Mouse (Mus musculus) stomach, postnatal 0 days (tissue): ENCODE data around the gene Gpr179. TPM values are rescaled to one million over a fixed set of nuclear protein-coding genes. Genes with fewer than 3 reads are reported as not detected.

Experiments
- ATAC-seq: fragments of 200-750 bp; cut with Nextera tagmentation; 2 replicates; pipeline ENCODE4 v1.8.0; 2017; ENCODE audit not compliant: low FRiP score, low TSS enrichment
- DNase-seq: peaks from one replicate; pipeline ENCODE4 v3.0.0-alpha.2; 2016; ENCODE audit warnings: low spot score
- H3K27ac ChIP-seq: fragments of 300-500 bp; sonication (generic); replicated peaks from 2 replicates; pipeline ENCODE4 v1.5.1; 2014; ENCODE audit warnings: mild to moderate bottlenecking, control low read depth
- H3K27me3 ChIP-seq: fragments of 300-500 bp; sonication (generic); 2 replicates; pipeline ENCODE4 v1.6.1; 2014; ENCODE audit warnings: low read length; ENCODE audit not compliant: control insufficient read depth, insufficient read depth
- H3K36me3 ChIP-seq: fragments of 300-500 bp; sonication (generic); 2 replicates; pipeline ENCODE4 v1.6.1; 2014; ENCODE audit warnings: low read length, mixed read lengths; ENCODE audit not compliant: control insufficient read depth, insufficient read depth
- H3K4me1 ChIP-seq: fragments of 300-500 bp; sonication (generic); replicated peaks from 2 replicates; pipeline ENCODE4 v1.6.1; 2014; ENCODE audit warnings: antibody characterized with exemption; ENCODE audit not compliant: control insufficient read depth, insufficient read depth
- H3K4me2 ChIP-seq: fragments of 300-500 bp; sonication (generic); replicated peaks from 2 replicates; pipeline ENCODE4 v1.6.1; 2014; ENCODE audit warnings: low read depth, mild to moderate bottlenecking, control low read depth, moderate library complexity
- H3K4me3 ChIP-seq: fragments of 300-500 bp; sonication (generic); 2 replicates; pipeline ENCODE4 v1.5.1; 2014; ENCODE audit warnings: low read depth, low read length, control low read depth
- H3K9ac ChIP-seq: fragments of 300-500 bp; sonication (generic); 2 replicates; pipeline ENCODE4 v1.6.1; 2014; ENCODE audit warnings: mild to moderate bottlenecking, low read length, control low read depth, mixed read lengths
- H3K9me3 ChIP-seq: fragments of 300-500 bp; sonication (generic); 2 replicates; pipeline ENCODE4 v1.6.1; 2016; ENCODE audit warnings: low read length; ENCODE audit not compliant: control insufficient read depth
- CTCF ChIP-seq: IDR thresholded peaks from 2 replicates; pipeline ENCODE4 v1.5.1; 2016; ENCODE audit warnings: antibody characterized with exemption, low read depth, mild to moderate bottlenecking, moderate library complexity
- EP300 ChIP-seq: optimal IDR thresholded peaks from 2 replicates; pipeline ENCODE3; 2016; ENCODE audit warnings: antibody characterized with exemption
- WGBS: fragments of 180-500 bp; shearing (Covaris S2); extraction: QIAGEN DNeasy Blood & Tissue Kit; methylation state at CpG from one replicate; pipeline ENCODE4 v1.1.7; 2014; 5-methylcytosine and 5-hydroxymethylcytosine counted together
- polyA plus RNA-seq: library from polyadenylated mRNA; unstranded; fragments of >200 nt; fragmentation: Nextera tagmentation; extraction: Ambion mirVana; gene quantifications from 2 replicates; pipeline ENCODE4 v1.2.1, GENCODE M21; 2015

The Gpr179 gene
- polyA plus RNA-seq, 1 experiment from 2014 or later = 0.23 TPM

- TF ChIP-seq CTCF = no peak
- TF ChIP-seq EP300 = no peak
- no peaks in the 10 kb centered on the region for H3K27me3 ChIP-seq
- no peak overlapping the region for H3K4me2 ChIP-seq
- H3K4me1 ChIP-seq = no peaks in the 10 kb centered on the region
- ATAC-seq (no peak), DNase-seq (no peak)
- WGBS = 72% methylated on average over 9 of the region's 9 CpGs
- no peak overlapping the region for H3K27ac ChIP-seq
- no peaks in the 10 kb centered on the region for H3K9me3 ChIP-seq
- H3K36me3 ChIP-seq = peaks cover under 1% of the 10 kb centered on the region; the same call in 1 of the 2 replicates
- H3K4me3 ChIP-seq = no peak overlapping the region
- no peak overlapping the region for H3K9ac ChIP-seq
These were observed 17.5 kb downstream of the Gpr179 start for GRCm38 (mm10) chr11:97334400-97334799.

DNA sequence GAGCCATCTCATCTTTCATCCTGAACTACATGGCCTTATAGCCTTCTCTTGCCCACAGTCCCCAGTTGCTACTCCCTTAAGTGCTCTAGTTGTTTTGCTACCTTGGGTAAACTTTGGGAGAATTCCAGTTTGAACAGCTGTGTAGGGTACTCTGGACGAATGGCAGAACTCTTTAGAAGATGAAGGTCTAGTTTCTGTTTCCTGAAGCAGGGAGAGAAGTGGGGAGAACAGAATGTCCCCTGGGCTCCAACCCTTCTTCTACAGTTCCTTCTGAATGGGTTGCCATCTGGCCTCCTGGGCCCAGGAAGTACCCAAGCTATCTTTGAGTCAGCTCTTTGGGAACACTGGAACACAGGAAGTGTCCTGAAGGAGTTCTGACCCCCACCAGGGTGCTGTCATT lies 18.0 kb downstream of the Gpr179 start:
- Histone ChIP-seq H3K27me3 (no peaks in the 10 kb centered on the region), H3K4me2 (no peak overlapping the region), H3K4me1 (no peaks in the 10 kb centered on the region), H3K27ac (no peak overlapping the region), H3K9me3 (no peaks in the 10 kb centered on the region), H3K4me3 (no peak overlapping the region), H3K9ac (no peak overlapping the region), H3K36me3 (peaks cover 5% of the 10 kb centered on the region; the same call in 1 of the 2 replicates)
- DNase-seq = no peak
- no peak for ATAC-seq
- WGBS = 23% methylated on average over 1 of the region's 1 CpGs
- no peak for TF ChIP-seq EP300
- TF ChIP-seq CTCF = no peak

- Histone ChIP-seq H3K4me3 (no peak overlapping the region), H3K4me2 (no peak overlapping the region), H3K36me3 (peaks cover 5% of the 10 kb centered on the region; the same call in 1 of the 2 replicates), H3K4me1 (no peaks in the 10 kb centered on the region), H3K9ac (no peak overlapping the region), H3K27me3 (no peaks in the 10 kb centered on the region), H3K9me3 (no peaks in the 10 kb centered on the region), H3K27ac (no peak overlapping the region)
- DNase-seq = peak; percentile 39
- WGBS = 49% methylated on average over 9 of the region's 9 CpGs
- no peak for ATAC-seq
- no peak for TF ChIP-seq EP300
- no peak for TF ChIP-seq CTCF
These were observed 18.8 kb downstream of the Gpr179 start for GRCm38 (mm10) chr11:97333044-97333443.

DNA sequence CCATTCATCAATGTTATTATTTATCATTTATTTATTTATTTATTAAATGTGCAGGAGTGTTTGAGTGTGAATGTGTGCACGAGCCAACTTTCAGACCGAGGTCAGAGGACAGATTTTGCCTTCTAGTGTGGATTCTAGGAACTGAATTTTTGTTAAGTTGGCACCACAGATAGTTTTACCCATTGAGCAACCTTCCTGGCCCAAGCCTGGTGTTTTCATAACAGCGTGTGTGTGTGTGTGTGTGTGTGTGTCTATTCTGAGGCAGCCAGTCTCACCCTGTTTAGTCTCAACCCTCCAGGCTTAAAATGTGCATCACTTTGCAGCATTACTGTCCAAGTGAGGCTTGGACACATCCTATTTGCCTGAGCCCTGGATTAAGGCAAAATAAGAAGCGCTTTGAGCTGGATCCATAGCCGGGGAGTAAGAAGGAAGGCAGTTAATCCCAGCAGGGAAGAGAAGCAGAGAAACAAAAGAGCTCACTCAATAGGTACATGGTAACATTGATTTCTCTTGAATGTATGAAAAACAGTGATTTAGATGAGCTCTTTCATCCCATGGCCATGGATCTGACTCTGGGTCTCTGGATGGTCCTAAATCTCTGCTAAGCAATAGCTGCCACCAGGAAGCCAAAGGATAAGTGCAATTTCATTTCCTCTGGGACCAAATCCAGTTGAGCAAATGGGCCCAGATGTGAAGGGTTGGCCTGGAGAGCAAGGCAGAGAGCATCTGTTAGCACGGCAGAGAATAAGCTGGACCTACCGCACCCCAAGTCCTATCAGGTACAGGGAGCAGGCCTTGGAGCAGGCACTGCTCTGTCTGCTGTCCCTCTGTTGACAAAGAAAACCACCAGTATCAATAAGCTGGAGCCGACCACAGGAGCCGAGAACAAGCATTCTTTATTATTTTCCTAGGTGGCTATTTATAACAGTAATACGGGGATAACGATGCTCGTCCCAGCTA lies 20.4 kb downstream of the Gpr179 start:
- H3K9ac ChIP-seq = no peak overlapping the region
- H3K4me1 ChIP-seq = no peaks in the 10 kb centered on the region
- DNase-seq (no peak), ATAC-seq (no peak)
- no peak overlapping the region for H3K4me2 ChIP-seq
- no peaks in the 10 kb centered on the region for H3K9me3 ChIP-seq
- peaks cover 8% of the 10 kb centered on the region; the same call in 1 of the 2 replicates for H3K36me3 ChIP-seq
- no peak overlapping the region for H3K27ac ChIP-seq
- H3K27me3 ChIP-seq = no peaks in the 10 kb centered on the region
- no peak overlapping the region for H3K4me3 ChIP-seq
- TF ChIP-seq EP300 (no peak), CTCF (no peak)
- WGBS = 75% methylated on average over 12 of the region's 12 CpGs

DNA sequence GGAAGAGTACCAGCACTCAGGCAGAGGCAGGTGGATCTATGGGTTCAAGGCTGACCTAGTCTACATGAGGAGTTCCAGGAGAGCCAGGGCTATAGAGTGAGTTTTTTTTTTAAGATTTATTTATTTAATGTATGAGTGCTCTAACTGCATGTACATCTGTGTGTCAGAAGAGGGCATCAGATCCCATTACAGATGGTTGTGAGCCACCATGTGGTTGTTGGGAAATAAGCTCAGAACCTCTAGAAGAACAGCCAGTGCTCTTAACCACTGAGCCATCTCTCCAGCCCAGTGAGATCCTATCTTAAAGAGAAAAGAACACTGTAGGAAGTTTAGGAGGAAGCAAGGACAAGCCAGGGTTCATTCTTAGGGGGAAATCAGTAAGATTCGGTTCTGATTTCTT lies 21.6 kb downstream of the Gpr179 start:
- no peak for ATAC-seq
- DNase-seq = no peak
- 96% methylated on average over 1 of the region's 1 CpGs for WGBS
- Histone ChIP-seq H3K9ac (no peak overlapping the region), H3K36me3 (peaks cover 10% of the 10 kb centered on the region; the same call in 1 of the 2 replicates), H3K27me3 (no peaks in the 10 kb centered on the region), H3K4me3 (no peak overlapping the region), H3K4me2 (no peak overlapping the region), H3K27ac (no peak overlapping the region), H3K4me1 (no peaks in the 10 kb centered on the region), H3K9me3 (no peaks in the 10 kb centered on the region)
- TF ChIP-seq CTCF (peak; percentile 30; the same call in 1 of the 2 replicates), EP300 (no peak)

GRCm38 (mm10) chr11:97328148-97328547 lies 23.7 kb downstream of the Gpr179 start:
- Histone ChIP-seq H3K9ac (no peak overlapping the region), H3K36me3 (peaks cover 13% of the 10 kb centered on the region), H3K4me1 (no peaks in the 10 kb centered on the region), H3K4me2 (no peak overlapping the region), H3K27ac (no peak overlapping the region), H3K4me3 (no peak overlapping the region), H3K27me3 (no peaks in the 10 kb centered on the region), H3K9me3 (no peaks in the 10 kb centered on the region)
- DNase-seq = peak; percentile 77
- no peak for TF ChIP-seq EP300
- TF ChIP-seq CTCF = peak; percentile 94
- WGBS = 24% methylated on average over 9 of the region's 9 CpGs
- no peak for ATAC-seq
